Mouse (Mus musculus): Measurements from ENCODE around the gene Plcd3.

Plcd3 gene

DNA sequence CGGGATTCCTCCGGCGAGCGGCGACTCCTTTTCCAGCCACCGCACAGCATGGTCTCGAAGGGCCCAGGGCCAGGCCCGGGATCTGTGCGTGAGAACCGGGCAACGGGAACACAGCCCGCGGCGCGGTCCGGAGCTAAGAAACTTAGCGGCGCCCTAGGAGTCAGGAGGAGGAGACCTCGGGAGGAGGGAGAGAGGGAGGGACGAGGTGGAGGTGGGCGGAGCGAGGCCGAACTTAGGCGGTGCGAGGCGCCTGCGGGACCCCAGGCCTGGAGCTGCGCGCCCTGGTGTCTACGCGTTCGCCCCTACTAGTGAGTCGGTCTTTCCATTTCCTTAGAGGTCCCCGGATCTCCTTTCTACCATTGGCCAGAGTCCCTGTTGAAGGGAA lies at the start of gene Plcd3, which contains the start of gene Acbd4:
Gene Plcd3 (minus strand): TSS at position 178 of the 385 bp plus-strand sequence.
Gene Acbd4 (plus strand): TSS at position 202 of the 385 bp plus-strand sequence.
- peak; percentile 90 for DNase-seq (ENCODE audit: low spot score)

GRCm38 (mm10) chr11:103149771-103150170 lies 48.3 kb upstream of the Plcd3 start:
- no peak for DNase-seq (ENCODE audit: low spot score)

GRCm38 (mm10) chr11:103147766-103148165 lies 46.3 kb upstream of the Plcd3 start:
- DNase-seq (ENCODE audit: low spot score), result no peak

GRCm38 (mm10) chr11:103146386-103146785 lies 44.9 kb upstream of the Plcd3 start:
- no peak for DNase-seq (ENCODE audit: low spot score)

DNA sequence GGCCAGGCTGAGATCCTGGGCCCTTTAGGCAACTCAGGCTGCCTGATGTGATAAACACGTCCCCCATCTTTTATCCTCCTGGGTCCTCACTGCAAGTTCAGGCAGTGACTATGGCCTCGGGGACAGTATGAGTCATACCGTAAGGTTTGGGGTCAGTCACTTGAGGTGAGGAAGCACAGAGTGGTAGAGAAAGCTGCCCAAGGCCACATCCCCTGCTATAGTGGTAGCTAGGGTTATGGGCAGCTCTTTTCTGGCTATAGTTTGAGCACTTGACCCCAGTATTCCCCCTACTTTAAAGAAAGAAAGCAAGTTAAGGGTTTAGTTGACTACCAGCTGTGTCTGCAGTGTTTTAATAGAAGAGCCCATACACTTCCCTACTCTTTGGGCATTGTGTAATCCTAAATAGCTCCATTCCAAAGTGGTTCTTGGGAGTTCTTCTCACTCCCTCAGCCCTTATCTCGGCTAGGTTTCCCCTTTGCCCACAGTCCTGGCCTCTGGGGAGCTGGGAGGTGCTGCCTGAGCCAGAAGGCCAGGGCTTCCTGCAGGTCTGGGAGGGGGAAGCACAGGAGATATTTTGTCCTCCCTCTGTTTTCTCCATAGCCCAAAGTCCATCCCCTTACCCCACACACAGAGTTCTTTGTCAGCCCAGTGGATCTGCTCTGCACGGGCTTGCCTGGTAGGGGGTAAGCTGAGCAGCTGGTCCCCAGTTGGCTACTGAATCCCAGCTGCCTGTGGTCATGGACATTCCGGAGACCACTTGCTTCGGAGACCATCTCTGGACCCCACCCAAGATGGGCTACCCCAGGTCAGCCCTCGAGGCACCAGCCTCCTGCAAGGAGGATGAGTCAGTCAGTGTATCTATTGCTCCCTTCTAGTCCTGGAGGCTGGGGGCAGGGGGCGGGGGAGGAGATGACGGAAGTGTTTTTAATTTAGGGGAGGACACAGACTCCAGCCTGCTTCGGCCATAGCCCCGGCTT lies 43.1 kb upstream of the Plcd3 start:
- DNase-seq (ENCODE audit: low spot score), result no peak

- DNase-seq (ENCODE audit: low spot score), result peak; percentile 58
Observed at GRCm38 (mm10) chr11:103142441-103143182, 41.2 kb upstream of the Plcd3 start.

- no peak for DNase-seq (ENCODE audit: low spot score)
Observed at GRCm38 (mm10) chr11:103141944-103142255, 40.4 kb upstream of the Plcd3 start.

DNA sequence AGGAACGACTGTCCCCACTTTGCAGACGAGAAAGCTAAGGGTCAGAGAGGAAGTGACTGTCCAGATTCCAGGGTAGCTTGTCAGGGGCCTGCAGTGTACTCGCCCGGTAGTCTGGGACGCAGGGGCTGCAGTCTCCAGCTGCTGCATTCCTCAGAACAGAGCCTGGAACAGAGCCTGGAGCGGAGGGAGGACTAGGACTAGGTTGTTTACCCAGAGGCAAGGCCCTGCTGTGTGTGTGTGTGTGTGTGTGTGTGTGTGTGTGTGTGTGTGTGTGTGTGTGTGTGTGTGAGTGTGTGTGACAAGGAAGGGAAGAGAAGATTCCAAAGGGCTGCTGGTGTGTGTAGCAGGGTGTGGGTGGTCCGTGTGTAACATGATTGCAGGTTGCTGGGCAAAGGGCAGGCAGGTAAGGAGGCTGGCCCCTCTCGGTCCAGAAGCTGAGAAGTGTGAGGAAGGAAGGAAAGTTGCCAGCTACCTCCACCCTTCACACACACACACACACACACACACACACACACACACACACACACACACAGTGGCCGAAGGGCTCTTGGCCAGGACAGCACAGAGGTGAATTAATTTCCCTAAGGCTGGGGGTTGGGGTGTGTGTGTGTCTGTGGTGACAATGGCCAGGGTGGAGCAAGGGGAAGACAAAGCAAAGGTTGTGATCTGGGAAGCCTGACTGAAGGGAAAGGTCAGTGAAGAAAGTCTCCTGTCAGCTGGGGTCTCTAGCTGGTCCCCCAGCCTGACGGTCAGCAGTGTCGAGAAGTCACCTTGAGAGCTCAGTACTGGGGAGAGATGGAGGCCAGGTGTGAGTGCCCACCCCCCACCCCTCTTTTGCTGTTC lies 39.9 kb upstream of the Plcd3 start:
- peak; percentile 83 for DNase-seq (ENCODE audit: low spot score)

DNA sequence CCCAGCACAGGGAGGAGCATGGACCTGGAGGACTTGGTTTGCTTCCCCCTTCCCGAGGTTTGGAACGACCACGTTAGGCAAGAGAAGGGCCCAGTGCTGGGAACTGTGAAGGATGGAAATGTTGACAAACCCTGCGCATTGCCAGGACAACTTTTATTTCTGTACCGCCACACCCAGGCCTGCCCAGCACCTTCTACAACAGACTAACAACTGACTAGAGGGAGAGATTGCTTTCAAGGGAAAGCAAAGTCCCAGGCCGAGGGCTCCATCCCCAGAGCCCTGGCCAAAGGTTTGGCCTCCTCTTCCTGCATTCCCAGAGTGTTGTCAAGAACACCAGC lies 39.3 kb upstream of the Plcd3 start:
- DNase-seq (ENCODE audit: low spot score), result no peak

GRCm38 (mm10) chr11:103139951-103140762 lies 38.7 kb upstream of the Plcd3 start:
- DNase-seq (ENCODE audit: low spot score), result no peak

- DNase-seq (ENCODE audit: low spot score), result no peak
Observed at GRCm38 (mm10) chr11:103136039-103136577, 34.6 kb upstream of the Plcd3 start.

GRCm38 (mm10) chr11:103134221-103134620 lies 32.8 kb upstream of the Plcd3 start:
- DNase-seq (ENCODE audit: low spot score), result no peak

GRCm38 (mm10) chr11:103133456-103134185 lies 32.2 kb upstream of the Plcd3 start:
- DNase-seq (ENCODE audit: low spot score), result no peak

- peak; percentile 100 for DNase-seq (ENCODE audit: low spot score)
Observed at GRCm38 (mm10) chr11:103132576-103133455, 31.4 kb upstream of the Plcd3 start.

DNA sequence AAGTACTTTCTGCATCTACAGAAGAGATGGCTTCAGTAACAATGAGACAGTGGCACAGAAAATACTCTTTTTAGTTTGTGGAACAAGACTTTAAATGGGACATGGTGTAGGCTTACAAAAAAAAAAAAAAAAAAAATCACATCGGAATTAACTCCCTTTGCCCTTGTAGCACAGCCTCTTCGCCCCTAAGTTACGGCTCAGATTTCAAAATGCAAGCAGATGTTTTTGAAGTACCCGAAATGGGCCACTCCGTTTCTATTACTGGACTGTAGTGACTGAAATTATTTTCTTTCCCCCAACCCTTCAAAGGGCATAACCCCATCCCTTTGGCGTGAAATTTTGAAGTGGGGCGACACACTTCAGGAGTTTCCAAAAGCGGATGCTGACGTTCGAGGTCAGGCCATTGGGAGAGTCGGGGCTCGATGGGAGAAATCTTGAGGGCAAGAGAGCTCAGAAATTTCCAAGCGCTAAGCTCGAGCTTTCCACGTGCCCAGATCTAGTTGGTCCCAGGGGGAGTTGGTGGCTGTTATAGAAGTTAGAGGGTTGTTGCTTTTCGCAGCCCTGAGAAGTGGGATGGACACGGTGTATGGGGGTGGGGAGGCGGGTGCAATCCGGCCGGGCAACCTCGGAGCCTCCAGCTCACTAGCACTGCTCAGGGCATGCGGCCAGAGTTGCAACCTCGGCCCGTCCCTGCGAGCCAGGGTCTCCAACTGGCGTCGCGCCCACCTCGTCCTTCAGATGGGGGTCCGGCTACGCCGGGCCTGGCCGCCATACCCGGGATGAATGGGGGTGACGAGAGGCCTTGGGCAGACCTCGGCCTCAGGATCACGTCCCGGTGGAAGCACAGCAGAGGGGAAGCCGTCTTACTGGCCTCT lies 30.5 kb upstream of the Plcd3 start, which contains the start of gene Hexim2:
Gene Hexim2 (plus strand): TSS at position 729 of the 875 bp plus-strand sequence.
- peak; percentile 58 for DNase-seq (ENCODE audit: low spot score)

GRCm38 (mm10) chr11:103120315-103120714 lies 18.9 kb upstream of the Plcd3 start:
- peak; percentile 20 for DNase-seq (ENCODE audit: low spot score)

GRCm38 (mm10) chr11:103119609-103120008 lies 18.2 kb upstream of the Plcd3 start:
- no peak for DNase-seq (ENCODE audit: low spot score)

DNA sequence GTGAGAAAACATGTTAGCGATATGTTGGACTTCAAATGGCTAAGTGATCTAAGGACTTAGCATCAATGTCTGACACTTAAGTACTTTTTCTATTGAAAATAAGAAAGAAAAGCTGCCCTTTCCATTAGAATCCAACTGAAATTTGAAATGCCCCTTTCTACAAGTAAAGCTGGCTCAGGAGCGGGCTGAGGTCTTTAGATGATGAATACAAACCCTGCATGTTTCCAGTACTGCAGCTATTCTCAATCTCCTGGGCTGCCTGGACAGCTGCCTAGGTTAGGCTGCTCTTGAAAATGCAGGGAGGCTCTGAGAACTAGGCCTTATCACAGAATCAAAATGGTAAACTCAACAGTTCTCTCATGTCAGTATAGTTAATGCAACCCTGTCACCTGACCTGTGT lies 17.4 kb upstream of the Plcd3 start:
- no peak for DNase-seq (ENCODE audit: low spot score)
